Mouse (Mus musculus) erythroblast, embryonic 14.5 days (primary cell): ENCODE results near the gene Itga2b.

Experiments used
- GATA1 ChIP-seq: IDR thresholded peaks from 2 replicates; pipeline ENCODE4 v1.6.1; 2012; ENCODE audit warnings: low read length, inconsistent platforms, mixed read lengths
- TAL1 ChIP-seq: IDR thresholded peaks from 3 replicates; pipeline ENCODE4 v1.6.1; 2012; ENCODE audit warnings: low read length, inconsistent platforms, mixed read lengths

DNA sequence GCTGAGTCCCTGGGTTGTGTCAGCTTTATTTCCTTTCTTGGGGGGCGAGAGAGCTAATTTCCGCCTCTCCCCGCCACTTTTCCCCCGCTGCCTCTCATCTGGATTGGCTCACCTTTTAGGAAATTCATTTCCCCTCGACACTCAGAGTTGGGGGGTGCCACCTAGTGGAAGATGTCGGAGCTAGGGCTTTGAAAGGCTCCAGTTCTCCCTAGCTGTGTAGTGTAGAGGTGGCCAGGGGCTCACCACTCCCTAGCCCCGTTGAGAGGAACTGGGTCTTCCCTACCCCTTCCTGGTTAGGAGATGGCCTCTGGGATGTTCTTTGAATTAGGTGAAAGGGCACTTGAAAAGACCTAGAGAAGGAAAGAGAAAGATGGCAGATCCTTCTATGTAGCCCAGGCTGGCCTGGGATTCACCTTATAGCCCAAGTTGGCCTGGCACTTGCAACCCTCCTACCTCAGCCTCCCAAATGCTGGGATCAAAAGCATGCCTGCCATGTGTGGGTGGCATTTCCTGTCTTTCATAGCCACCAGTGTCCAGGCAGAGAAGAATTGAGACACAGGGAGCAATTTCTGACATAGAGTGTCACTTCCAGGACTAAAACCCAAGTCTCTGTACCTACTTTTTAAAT lies 38.8 kb downstream of the Itga2b start:
- no peak for TF ChIP-seq GATA1
- no peak for TF ChIP-seq TAL1
